Mouse (Mus musculus) spleen, adult 10 weeks (tissue): ENCODE data around the gene A030005K14Rik. TPM values are rescaled to one million over a fixed set of nuclear protein-coding genes. Genes with fewer than 3 reads are reported as not detected.

Source experiments
- polyA plus RNA-seq: library from polyadenylated mRNA; stranded (reverse); fragments of 350-450 nt; fragmentation: Illumina TruSeq; extraction: RNeasy Lipid Tissue Mini Kit (QIAGEN cat#74804); gene quantifications from one replicate; pipeline ENCODE4 v1.2.3, GENCODE M21; 2015; ENCODE audit warnings: low replicate concordance; ENCODE audit not compliant: insufficient read depth

Gene A030005K14Rik
- not detected for polyA plus RNA-seq

GRCm38 (mm10) chr1:83059278-83059677 is at the start of gene A030005K14Rik:
Gene A030005K14Rik (minus strand): TSS chr1:83059378.

GRCm38 (mm10) chr1:83060643-83061042 is 1.5 kb upstream of the A030005K14Rik start, which contains the start of gene Krtap28-13:
Gene Krtap28-13 (plus strand): TSS chr1:83060930.

GRCm38 (mm10) chr1:83044882-83045427 is 14.2 kb downstream of the A030005K14Rik start, which contains the start of gene Gm47969:
Gene Gm47969 (plus strand): TSS chr1:83044932.

GRCm38 (mm10) chr1:83042380-83042779 is 16.8 kb downstream of the A030005K14Rik start, which contains the start of gene Krtap28-10:
Gene Krtap28-10 (minus strand): TSS chr1:83042480.

GRCm38 (mm10) chr1:83038109-83038672 is 21.0 kb downstream of the A030005K14Rik start, which contains the start of gene Slc19a3:
Gene Slc19a3 (minus strand): TSS chr1:83038448.

Other genes starting within 250 kb of the A030005K14Rik start
- 64.2 TPM for gene Agfg1, start 219.9 kb downstream of the A030005K14Rik start, polyA plus RNA-seq
- gene A030005L19Rik, start 146.1 kb downstream of the A030005K14Rik start, polyA plus RNA-seq: 0.88 TPM
- gene A030014E15Rik, start 134.5 kb downstream of the A030005K14Rik start, polyA plus RNA-seq: not detected
- gene Gm6217, start 128.0 kb downstream of the A030005K14Rik start, polyA plus RNA-seq: not detected
- not detected for gene A030003K21Rik, start 116.0 kb downstream of the A030005K14Rik start, polyA plus RNA-seq
- gene Gm7544, start 103.4 kb downstream of the A030005K14Rik start, polyA plus RNA-seq: not detected
- gene Gm47955, start 99.1 kb downstream of the A030005K14Rik start, polyA plus RNA-seq: not detected
- gene Gm47959, start 58.8 kb downstream of the A030005K14Rik start, polyA plus RNA-seq: not detected
- 0.55 TPM for gene Slc19a3, start 20.9 kb downstream of the A030005K14Rik start, polyA plus RNA-seq
- not detected for gene Krtap28-10, start 16.9 kb downstream of the A030005K14Rik start, polyA plus RNA-seq
- gene Gm47969, start 14.4 kb downstream of the A030005K14Rik start, polyA plus RNA-seq: not detected
- not detected for gene Krtap28-13, start 1.6 kb upstream of the A030005K14Rik start, polyA plus RNA-seq
- not detected for gene Ccl20, start 57.4 kb upstream of the A030005K14Rik start, polyA plus RNA-seq
- not detected for gene Daw1, start 100.4 kb upstream of the A030005K14Rik start, polyA plus RNA-seq